Mouse (Mus musculus) ES-E14 (cell line): ENCODE measurements around the gene Igsf21.

ENCODE experiments used
- CHD2 ChIP-seq: IDR thresholded peaks from 2 replicates; pipeline ENCODE4 v1.6.1; 2014; ENCODE audit warnings: mild to moderate bottlenecking, low read depth, low read length, inconsistent platforms
- HCFC1 ChIP-seq: IDR thresholded peaks from 2 replicates; pipeline ENCODE4 v1.6.1; 2012; ENCODE audit warnings: low read length, inconsistent platforms, borderline replicate concordance; ENCODE audit not compliant: insufficient read depth
- MAFK ChIP-seq: IDR thresholded peaks from 2 replicates; pipeline ENCODE4 v1.6.1; 2014; ENCODE audit warnings: mild to moderate bottlenecking, low read depth, low read length, inconsistent platforms; ENCODE audit not compliant: insufficient read depth
- ZC3H11A ChIP-seq: IDR thresholded peaks from 2 replicates; pipeline ENCODE4 v1.6.1; 2012; ENCODE audit warnings: low read depth, mild to moderate bottlenecking, inconsistent platforms, low read length, borderline replicate concordance

DNA sequence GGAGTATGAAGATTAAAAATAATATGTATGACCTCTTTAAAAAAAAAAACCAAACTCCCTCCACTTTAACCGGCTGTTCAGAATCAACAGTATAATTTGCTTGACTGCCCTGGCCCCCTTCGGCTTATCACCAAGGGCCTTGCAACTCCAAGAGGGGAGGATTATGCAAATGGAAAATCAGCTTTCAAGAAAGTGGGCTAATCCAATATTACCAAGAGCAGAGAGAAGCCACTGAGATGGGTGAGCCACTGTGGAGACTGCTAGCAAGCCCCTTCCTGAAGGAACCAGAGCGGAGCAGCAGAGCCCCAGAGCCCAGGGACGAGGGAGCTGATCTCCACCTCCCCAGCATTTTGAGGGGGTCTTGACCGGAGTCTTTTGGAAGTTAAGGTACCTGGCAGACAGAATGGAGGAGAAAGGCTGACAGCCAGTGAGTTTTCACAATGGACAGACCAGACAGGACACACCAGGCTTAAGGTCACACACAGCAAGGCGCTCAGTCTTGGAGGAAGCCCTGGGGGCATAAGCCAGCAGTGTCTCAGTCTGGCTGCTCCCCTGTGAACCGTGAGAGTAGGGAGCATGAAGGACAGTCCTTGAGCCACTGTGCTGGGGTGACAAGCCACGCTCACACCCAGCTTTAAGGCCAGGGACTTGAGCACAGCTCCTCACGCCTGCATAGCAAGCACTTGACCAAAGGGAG is 114.8 kb downstream of the Igsf21 start:
- TF ChIP-seq ZC3H11A (no peak), CHD2 (no peak), MAFK (no peak), HCFC1 (no peak)
